Mouse (Mus musculus) myocyte (in vitro differentiated cells): ENCODE measurements around the gene Gm49450. TPM values are rescaled to one million over a fixed set of nuclear protein-coding genes. Genes with fewer than 3 reads are reported as not detected.

Source experiments
- H3K27me3 ChIP-seq: one replicate; pipeline ENCODE4 v1.6.1; 2011; ENCODE audit not compliant: control insufficient read depth, insufficient read depth, insufficient read length
- H3K36me3 ChIP-seq: one replicate; pipeline ENCODE4 v1.6.1; 2011; ENCODE audit not compliant: control insufficient read depth, insufficient read depth
- H3K4me2 ChIP-seq: one replicate; pipeline ENCODE4 v1.6.1; 2011; ENCODE audit warnings: low read depth, control low read depth
- H3K4me3 ChIP-seq: one replicate; pipeline ENCODE4 v1.5.1; 2011; ENCODE audit warnings: mild to moderate bottlenecking, control low read depth, moderate library complexity
- H3K79me2 ChIP-seq: one replicate; pipeline ENCODE4 v1.6.1; 2011; ENCODE audit not compliant: control insufficient read depth, insufficient read depth
- H3ac ChIP-seq: one replicate; pipeline ENCODE4 v1.6.1; 2011; ENCODE audit not compliant: control insufficient read depth, insufficient read length
- CEBPB ChIP-seq: IDR thresholded peaks from 2 replicates; pipeline ENCODE4 v1.6.1; 2011; ENCODE audit warnings: mild to moderate bottlenecking, moderate library complexity; ENCODE audit not compliant: poor library complexity, insufficient read depth, severe bottlenecking
- E2F4 ChIP-seq: IDR thresholded peaks from one replicate; pipeline ENCODE4 v1.6.1; 2011; ENCODE audit warnings: mild to moderate bottlenecking, control low read depth, moderate library complexity; ENCODE audit not compliant: insufficient read depth
- MAX ChIP-seq: IDR thresholded peaks from one replicate; pipeline ENCODE4 v1.6.1; 2011; ENCODE audit warnings: low read depth, mild to moderate bottlenecking, control low read depth
- MYOD1 ChIP-seq, 3 experiments: IDR thresholded peaks; one replicate each; pipeline ENCODE4 v1.6.1; 2011; ENCODE audit warnings: control low read depth in 2 of 3, low read depth in 2 of 3, mild to moderate bottlenecking in 2 of 3, moderate library complexity in 1 of 3; ENCODE audit not compliant: insufficient read length in 2 of 3, control insufficient read depth in 1 of 3
- MYOG ChIP-seq, 3 experiments: IDR thresholded peaks; one replicate each; pipeline ENCODE4 v1.6.1; 2011; ENCODE audit warnings: control low read depth in 2 of 3, low read depth in 2 of 3, mild to moderate bottlenecking in 2 of 3; ENCODE audit not compliant: insufficient read length in 2 of 3, control insufficient read depth in 1 of 3, insufficient read depth in 1 of 3
- POLR2A ChIP-seq: IDR thresholded peaks from one replicate; pipeline ENCODE4 v1.6.1; 2011; ENCODE audit warnings: low read depth, mild to moderate bottlenecking, control low read depth, moderate library complexity; ENCODE audit not compliant: insufficient read length
- POLR2AphosphoS2 ChIP-seq: IDR thresholded peaks from one replicate; pipeline ENCODE4 v1.6.1; 2011; ENCODE audit warnings: low read depth, control low read depth; ENCODE audit not compliant: insufficient read length
- REST ChIP-seq: IDR thresholded peaks from one replicate; pipeline ENCODE4 v1.6.1; 2011; ENCODE audit warnings: mild to moderate bottlenecking, control low read depth, moderate library complexity; ENCODE audit not compliant: insufficient read depth, insufficient read length
- SRF ChIP-seq: IDR thresholded peaks from one replicate; pipeline ENCODE4 v1.6.1; 2011; ENCODE audit warnings: low read depth; ENCODE audit not compliant: control insufficient read depth, insufficient read length
- TCF12 ChIP-seq: IDR thresholded peaks from one replicate; pipeline ENCODE4 v1.6.1; 2011; ENCODE audit warnings: mild to moderate bottlenecking, control low read depth; ENCODE audit not compliant: poor library complexity, insufficient read depth, severe bottlenecking
- TCF3 ChIP-seq: IDR thresholded peaks from one replicate; pipeline ENCODE4 v1.6.1; 2011; ENCODE audit warnings: low read depth, control low read depth; ENCODE audit not compliant: insufficient read length
- USF1 ChIP-seq: IDR thresholded peaks from one replicate; pipeline ENCODE4 v1.6.1; 2011; ENCODE audit warnings: low read depth, mild to moderate bottlenecking, control low read depth, moderate library complexity
- polyA plus RNA-seq: library from polyadenylated mRNA; unstranded; fragments of >200 nt; fragmentation: generic; extraction: Trizol; gene quantifications from one replicate; pipeline ENCODE4 v1.2.1, GENCODE M21; 2012; ENCODE audit warnings: missing spikeins

Gm49450 gene
- polyA plus RNA-seq, 1 experiment: 0.84 TPM

- TF ChIP-seq USF1 (no peak), POLR2A (no peak), MAX (no peak), REST (no peak), MYOD1 (IDR thresholded peaks at IDR 0.05; ENCODE audit: control insufficient read depth in 1 of 3, insufficient read length in 2 of 3, low read depth in 2 of 3) (peak in 2 of 3 experiments; percentile 18 to 59), TCF3 (no peak), MYOG (IDR thresholded peaks at IDR 0.05; ENCODE audit: control insufficient read depth in 1 of 3, insufficient read depth in 1 of 3, insufficient read length in 2 of 3, low read depth in 2 of 3) (peak in 1 of 3 experiments; percentile 44), TCF12 (no peak)
- Histone ChIP-seq H3K4me3 (no peak overlapping the region), H3ac (no peak overlapping the region), H3K4me2 (no peak overlapping the region), H3K79me2 (no peaks in the 10 kb centered on the region), H3K27me3 (no peaks in the 10 kb centered on the region), H3K36me3 (no peaks in the 10 kb centered on the region)
These were observed 6.2 kb upstream of the Gm49450 start for GRCm38 (mm10) chr15:98959531-98959930.

GRCm38 (mm10) chr15:98958901-98959420, 5.6 kb upstream of the Gm49450 start:
- TF ChIP-seq POLR2AphosphoS2 (no peak), MAX (no peak), TCF12 (no peak), TCF3 (no peak), E2F4 (no peak), MYOD1 (IDR thresholded peaks at IDR 0.05; ENCODE audit: control insufficient read depth in 1 of 3, insufficient read length in 2 of 3, low read depth in 2 of 3) (no peak), USF1 (no peak), REST (no peak), POLR2A (no peak), MYOG (IDR thresholded peaks at IDR 0.05; ENCODE audit: control insufficient read depth in 1 of 3, insufficient read depth in 1 of 3, insufficient read length in 2 of 3, low read depth in 2 of 3) (no peak), SRF (no peak), CEBPB (no peak)
- no peak overlapping the region for H3ac ChIP-seq
- no peak overlapping the region for H3K4me3 ChIP-seq
- H3K27me3 ChIP-seq: no peaks in the 10 kb centered on the region
- no peaks in the 10 kb centered on the region for H3K79me2 ChIP-seq
- H3K36me3 ChIP-seq: no peaks in the 10 kb centered on the region
- peak overlapping the region; percentile 20 for H3K4me2 ChIP-seq

GRCm38 (mm10) chr15:98957475-98957874, 4.1 kb upstream of the Gm49450 start:
- TF ChIP-seq MYOG (IDR thresholded peaks at IDR 0.05; ENCODE audit: control insufficient read depth in 1 of 3, insufficient read depth in 1 of 3, insufficient read length in 2 of 3, low read depth in 2 of 3): peak in 2 of 3 experiments; percentile 33 to 67
- no peak for TF ChIP-seq TCF12
- TF ChIP-seq POLR2AphosphoS2: no peak
- TF ChIP-seq MYOD1 (IDR thresholded peaks at IDR 0.05; ENCODE audit: control insufficient read depth in 1 of 3, insufficient read length in 2 of 3, low read depth in 2 of 3): peak in 2 of 3 experiments; percentile 35 to 45
- H3K79me2 ChIP-seq: peaks cover 8% of the 10 kb centered on the region
- H3K36me3 ChIP-seq: no peaks in the 10 kb centered on the region
- H3K4me3 ChIP-seq: no peak overlapping the region
- no peak overlapping the region for H3ac ChIP-seq
- H3K4me2 ChIP-seq: no peak overlapping the region
- H3K27me3 ChIP-seq: no peaks in the 10 kb centered on the region

- no peak overlapping the region for H3ac ChIP-seq
- no peaks in the 10 kb centered on the region for H3K27me3 ChIP-seq
- peaks cover 11% of the 10 kb centered on the region for H3K36me3 ChIP-seq
- peaks cover 23% of the 10 kb centered on the region for H3K79me2 ChIP-seq
- H3K4me2 ChIP-seq: no peak overlapping the region
- no peak overlapping the region for H3K4me3 ChIP-seq
- TF ChIP-seq CEBPB (no peak), E2F4 (no peak), SRF (no peak), MYOG (IDR thresholded peaks at IDR 0.05; ENCODE audit: control insufficient read depth in 1 of 3, insufficient read depth in 1 of 3, insufficient read length in 2 of 3, low read depth in 2 of 3) (no peak), USF1 (no peak), TCF3 (no peak), POLR2A (no peak)
These were observed 2.6 kb upstream of the Gm49450 start for GRCm38 (mm10) chr15:98956000-98956399.

- no peak for TF ChIP-seq POLR2A
- TF ChIP-seq E2F4: no peak
- no peak for TF ChIP-seq REST
- TF ChIP-seq MYOG (IDR thresholded peaks at IDR 0.05; ENCODE audit: control insufficient read depth in 1 of 3, insufficient read depth in 1 of 3, insufficient read length in 2 of 3, low read depth in 2 of 3): no peak
- TF ChIP-seq MAX: no peak
- TF ChIP-seq POLR2AphosphoS2: no peak
- no peak for TF ChIP-seq MYOD1 (IDR thresholded peaks at IDR 0.05; ENCODE audit: control insufficient read depth in 1 of 3, insufficient read length in 2 of 3, low read depth in 2 of 3)
- TF ChIP-seq USF1: no peak
- no peak for TF ChIP-seq TCF12
- TF ChIP-seq SRF: no peak
- TF ChIP-seq CEBPB: no peak
- Histone ChIP-seq H3K36me3 (peaks cover 13% of the 10 kb centered on the region), H3K27me3 (no peaks in the 10 kb centered on the region), H3K79me2 (peaks cover 24% of the 10 kb centered on the region), H3K4me2 (peak overlapping the region; percentile 84), H3ac (no peak overlapping the region), H3K4me3 (no peak overlapping the region)
These were observed 2.0 kb upstream of the Gm49450 start for GRCm38 (mm10) chr15:98955324-98955723.
